Mouse (Mus musculus) adrenal gland, adult 18-20 months (tissue): ENCODE measurements around the gene Egfr. TPM values are rescaled to one million over a fixed set of nuclear protein-coding genes. Genes with fewer than 3 reads are reported as not detected.

Experiments used
- DNase-seq, 2 experiments: peaks; one replicate each; pipeline ENCODE4 v3.0.0; 2021 to 2022; ENCODE audit warnings: low spot score in 2 of 2
- total RNA-seq, 2 experiments: library from RNA; stranded (reverse); gene quantifications; 1 replicate in 1 of 2; 2 replicates in 1 of 2; pipeline ENCODE4 v1.2.3; 2021

Egfr gene
- total RNA-seq, 2 experiments from 2014 or later, result 10.4 to 11.8 TPM

DNA sequence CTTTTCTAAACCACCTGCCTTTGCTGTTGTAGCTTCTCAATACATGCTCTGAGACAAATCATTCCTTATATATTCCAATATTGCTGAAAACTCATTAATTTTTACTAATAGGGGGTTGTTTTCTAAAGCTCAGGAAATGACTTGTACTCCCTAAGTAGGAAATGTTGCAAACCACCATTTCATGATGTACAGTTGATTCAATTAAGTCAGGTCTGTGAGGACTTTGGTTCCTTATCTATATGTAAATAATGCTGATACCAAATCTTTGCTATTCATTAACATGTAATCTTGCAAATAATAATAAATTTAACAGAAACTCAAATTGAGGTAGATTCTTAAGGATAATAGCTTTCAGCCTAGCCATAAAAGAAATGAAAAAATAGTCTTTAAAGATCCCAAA, 136.1 kb downstream of the Egfr start:
- DNase-seq, result no peak

DNA sequence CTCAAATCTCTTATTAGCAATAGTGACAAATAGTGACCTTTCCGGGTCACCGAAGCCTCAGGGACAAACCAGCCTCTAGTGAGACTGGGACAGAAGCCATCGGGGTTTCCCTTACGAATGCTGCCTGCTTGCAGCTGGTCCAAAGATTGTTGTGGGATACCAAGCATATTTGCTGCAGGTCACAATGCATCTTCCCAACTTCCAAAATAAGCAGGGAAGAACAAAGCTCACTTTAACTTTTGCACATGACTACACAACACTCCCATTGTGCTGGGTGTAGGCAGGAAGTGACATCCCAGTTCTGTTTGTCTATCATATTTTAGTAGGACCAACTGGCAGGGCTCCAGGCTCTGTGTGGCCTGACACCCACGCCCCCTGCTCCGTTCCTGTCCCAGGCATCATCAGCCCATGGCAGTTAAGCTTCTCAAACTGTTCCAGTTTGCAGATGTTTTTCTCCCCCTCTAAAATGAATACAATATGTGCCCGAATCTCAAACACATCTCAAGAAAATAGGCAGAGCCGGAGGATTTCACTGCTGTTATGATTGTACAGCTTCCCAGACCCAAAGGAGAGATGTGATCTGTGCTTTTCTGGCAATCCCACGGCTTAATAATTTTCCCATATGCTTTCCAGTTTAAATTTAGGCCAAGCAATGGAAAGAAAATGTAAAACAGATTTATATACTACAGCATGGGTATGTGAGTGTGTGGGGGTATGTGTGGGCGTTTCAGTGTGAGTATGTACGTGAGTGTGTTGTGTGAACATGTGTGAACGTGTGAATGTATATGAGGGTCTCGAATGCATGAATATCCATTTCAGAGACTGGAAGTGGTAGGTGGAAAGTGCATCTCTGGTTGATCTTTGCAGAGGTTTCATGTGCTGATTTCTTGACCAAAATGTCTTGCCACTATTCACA, 143.7 kb downstream of the Egfr start:
- no peak for DNase-seq

DNA sequence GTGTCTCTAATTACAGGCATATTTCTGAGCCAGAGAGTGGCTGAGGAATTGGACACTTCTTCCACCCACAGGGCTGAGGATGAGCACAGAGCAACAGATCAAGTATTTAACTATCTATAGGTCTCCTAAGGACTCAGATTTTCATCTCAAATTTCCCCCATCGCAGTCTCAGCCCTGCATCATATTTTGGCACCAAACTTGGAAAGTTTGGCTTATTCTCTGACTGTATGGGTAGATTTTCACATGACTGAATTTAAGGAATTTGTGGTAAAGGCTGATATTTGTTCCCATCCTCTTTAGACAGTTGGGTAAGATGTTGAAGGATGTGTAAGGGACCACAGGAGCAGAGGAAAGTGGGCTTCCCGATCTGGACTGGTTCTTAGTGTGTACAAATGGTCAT, 145.7 kb downstream of the Egfr start:
- no peak for DNase-seq

DNA sequence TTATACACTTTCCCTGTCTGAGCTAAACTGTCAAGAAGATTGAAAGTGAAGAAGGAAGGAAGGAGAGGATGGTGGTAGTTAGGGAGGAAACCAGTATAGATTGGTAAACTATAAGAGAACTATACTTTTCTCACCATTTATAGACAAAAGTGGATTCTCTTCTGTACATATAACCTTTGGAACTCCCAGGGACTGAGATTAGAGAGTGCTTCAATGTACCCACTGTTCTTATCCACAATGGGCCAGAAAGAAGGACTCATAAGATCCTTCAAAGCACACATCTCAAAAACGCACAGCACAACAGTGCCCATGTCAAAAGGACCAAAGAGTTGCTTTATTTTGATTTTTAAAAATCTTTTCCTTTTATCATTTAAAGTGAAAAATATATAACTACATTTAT, 148.2 kb downstream of the Egfr start:
- DNase-seq, result no peak

DNA sequence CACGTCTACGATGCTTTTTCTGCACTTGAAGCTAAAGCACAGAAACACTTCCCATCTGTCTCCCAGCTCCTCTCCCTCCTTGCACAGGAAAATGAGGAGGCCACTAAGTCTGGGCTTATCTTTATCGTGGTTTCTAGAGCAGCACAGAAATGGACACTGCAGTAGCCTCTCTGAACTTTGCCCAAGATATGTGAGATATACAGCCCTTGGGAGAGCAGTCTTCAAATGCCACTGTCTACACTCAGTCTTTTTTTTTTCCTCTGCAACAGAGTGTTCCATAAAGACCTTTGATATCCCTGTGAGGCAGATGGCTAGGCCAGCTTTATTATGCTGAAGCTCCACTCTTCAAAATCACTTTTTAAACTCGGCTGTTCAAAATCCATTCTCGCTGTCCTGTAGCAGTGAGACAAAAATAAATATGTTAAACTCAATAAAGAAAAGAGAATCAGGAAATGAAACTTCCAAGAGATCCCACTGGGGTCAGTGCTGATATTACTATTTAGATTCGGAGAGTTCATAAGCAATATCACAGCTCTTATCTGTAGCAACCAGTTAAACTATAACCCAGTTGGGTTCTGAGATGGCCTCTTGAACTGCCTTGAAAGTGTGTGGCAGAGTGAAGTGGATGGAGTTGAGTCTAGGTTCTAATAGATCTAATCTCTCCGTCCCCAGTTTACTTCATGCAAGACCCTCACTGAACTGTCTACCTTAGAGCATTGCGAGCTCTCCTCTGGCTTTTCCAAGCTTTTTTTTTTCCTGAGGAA, 148.8 kb downstream of the Egfr start:
- no peak for DNase-seq

DNA sequence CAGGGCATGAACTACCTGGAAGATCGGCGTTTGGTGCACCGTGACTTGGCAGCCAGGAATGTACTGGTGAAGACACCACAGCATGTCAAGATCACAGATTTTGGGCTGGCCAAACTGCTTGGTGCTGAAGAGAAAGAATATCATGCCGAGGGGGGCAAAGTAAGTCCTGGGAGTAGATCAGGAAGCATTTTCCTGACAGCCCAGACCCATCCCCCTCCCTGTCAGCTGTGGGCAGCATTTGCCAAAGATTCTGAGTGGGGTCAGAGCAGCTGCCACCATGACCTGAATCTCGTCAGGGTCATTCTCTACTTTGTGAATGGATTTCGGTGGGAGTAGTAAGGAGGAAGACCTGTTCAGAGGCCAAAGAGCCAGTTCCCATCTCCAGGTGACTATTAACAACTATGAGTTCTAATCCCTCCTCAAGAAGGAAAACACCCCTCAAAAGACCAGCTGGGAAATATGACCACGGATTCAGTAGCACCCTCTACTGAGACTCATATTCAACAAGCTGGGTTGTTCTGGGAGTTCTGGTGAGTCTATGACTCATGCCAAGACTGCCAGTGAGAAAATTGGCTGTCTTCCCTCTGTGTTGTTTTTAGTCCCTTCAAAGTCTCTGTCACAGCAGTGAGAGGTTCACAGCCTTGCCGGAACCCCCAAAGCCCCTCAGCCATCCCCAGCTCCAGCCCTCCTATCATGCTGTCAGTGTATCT, 152.5 kb downstream of the Egfr start:
- no peak for DNase-seq

DNA sequence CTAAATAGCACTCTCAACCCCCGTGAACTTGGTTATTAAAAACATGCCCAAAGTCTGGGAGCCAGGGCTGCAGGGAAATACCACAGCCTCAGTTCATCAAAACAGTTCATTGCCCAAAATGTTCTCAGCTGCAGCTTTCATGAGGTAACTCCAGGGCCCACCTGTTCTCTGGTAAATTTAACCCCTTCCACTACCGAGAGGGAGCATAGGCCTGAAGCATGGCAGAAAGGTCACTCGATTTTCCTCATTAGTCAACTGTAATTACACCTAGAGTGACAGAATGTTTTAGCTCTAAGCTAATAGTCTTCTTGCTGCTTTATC, 153.0 kb downstream of the Egfr start:
- no peak for DNase-seq

DNA sequence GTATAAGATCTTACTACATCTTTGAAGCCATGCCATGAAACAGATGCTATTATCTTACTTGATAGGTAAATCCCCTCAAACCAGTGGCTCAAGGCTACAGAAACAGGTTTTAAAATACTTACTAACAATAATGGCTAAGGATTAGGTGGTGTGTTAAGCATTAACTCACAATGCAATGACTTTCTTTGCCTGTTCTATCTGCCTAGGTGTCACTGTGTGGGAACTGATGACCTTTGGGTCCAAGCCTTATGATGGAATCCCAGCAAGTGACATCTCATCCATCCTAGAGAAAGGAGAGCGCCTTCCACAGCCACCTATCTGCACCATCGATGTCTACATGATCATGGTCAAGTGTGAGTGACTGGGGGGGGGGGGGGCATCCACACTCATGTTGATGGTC, 154.5 kb downstream of the Egfr start:
- DNase-seq, result no peak

DNA sequence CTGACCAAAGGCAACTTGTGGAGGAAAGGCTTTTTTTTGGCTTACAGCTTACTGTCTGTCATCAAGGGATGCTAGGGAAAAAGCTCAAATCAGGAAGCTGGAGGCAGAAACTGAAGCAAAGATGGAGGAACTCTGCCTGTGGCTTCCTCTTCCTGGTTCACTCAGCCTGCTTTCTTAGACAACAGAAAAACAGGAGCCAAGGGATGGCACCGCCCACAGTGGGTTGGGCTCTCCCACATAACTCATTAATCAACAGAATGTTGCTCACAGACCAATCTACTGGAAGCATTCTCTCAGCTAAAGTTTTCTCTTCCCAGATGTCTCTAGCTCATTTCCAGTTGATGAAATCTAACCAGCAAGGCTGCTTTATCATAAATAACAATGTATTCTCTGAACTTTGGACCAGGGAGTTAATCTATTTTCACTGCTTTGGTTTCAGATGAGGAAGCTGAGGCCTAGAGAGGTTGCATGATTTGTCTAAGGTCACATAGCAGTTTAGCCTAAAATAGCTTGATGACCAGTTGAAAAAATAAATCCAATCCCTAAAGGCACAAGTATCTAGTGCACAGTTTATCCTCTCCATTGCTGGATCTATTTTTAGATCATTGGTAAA, 155.6 kb downstream of the Egfr start:
- DNase-seq, result no peak

DNA sequence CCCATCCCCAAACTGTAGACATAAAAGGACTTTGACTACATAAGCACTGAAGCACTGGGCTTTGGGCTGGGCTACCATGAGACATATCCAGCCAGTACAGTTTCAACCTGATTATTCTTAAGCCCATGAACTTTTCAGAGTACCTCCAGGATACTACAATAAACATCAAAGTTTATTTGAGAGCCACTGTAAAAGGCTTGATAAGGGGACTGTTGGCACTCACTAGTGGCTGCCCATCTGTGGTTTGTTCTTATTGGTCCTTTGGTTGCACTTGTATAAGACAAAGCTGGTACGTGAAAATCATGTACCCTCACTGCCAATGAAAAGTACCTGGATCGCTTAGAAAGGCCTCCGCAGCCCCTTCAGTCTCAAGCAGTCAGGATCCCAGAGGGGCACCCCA, 162.8 kb downstream of the Egfr start:
- no peak for DNase-seq

DNA sequence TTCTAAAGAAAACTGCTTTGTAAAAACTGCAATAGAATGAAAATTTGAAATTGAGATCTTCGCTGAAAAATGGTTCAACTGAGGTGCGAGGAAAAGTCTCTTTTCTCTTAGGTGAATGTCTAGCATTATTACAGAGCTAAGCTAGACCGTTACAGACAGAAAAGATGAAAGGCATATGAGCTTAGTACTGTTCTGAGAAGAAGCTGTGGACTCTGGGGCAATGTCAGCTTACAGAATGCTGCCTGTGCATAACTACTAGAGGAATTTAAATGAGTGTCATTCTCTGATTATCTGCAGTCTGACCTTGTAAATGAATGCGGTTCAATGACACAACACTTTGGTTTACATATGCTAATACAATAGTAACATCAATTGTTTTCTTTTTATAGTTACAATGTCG, 163.8 kb downstream of the Egfr start:
- DNase-seq, result no peak

DNA sequence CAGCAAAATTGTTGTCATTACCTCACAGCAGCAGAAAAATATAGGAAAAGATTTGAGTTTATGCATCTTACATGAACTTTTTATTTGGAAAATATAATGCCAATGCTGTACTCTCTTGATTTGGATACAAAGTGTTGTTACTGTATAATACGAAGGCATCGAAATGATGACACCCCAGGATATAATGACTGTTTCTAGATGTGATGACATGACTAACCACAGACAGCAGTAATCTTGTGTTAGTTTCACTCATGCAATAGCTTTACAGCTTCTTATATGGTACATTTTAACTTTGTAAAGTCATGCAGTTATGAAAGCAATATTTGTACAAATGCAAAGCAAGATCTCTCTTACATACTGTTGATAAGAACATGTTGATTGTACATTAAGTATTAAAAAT, 165.5 kb downstream of the Egfr start:
- no peak for DNase-seq

DNA sequence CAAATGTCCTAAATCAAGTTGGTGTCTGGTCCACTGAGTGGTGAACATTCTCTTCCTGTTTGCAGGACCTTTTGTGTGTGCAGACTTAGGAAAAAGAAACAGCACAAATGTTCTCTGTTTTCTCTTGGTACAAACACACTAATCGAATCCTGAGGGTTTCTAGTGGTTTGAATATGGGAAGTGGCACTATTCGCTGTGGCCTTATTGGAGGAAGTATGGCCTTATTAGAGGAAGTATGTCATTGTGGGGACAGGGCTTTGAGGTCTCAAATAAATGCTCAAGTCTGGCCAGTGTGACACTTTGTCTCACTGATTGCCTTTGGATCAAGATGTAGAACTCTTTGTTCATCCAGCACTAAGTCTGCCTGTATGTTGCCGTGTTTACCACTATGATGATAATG, 180.2 kb downstream of the Egfr start:
- no peak for DNase-seq

DNA sequence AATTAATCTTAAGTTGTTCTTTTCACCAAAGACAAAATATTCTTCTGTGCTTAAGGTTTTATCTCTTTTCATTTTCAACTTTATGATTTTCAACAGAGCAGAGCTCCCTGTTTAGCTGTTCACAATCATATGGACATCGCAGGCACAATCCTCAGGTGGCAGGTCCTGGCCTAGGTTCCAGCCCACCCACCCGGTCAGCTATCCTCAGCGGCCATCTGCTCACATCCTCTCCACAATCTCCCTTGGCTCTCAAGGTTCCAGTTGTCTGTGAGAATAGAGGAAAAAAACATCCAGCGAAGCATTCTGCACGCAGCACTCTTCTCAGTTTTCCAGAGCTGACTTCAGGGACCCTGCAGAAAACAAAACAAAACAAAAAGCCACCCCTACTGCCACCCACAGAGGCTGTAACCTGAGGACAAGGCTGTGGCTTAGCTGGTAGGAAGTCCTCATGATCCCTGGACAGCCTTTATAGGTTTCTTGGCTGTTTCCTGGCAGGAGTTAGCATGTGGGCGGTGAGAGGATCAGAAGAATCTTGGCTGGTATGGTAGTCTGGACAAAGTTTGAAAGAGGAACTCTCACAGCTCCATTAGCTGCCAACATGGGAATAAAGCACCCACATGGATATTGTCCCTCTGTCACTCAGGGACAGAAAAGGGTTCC, 183.7 kb downstream of the Egfr start:
- DNase-seq, result no peak

DNA sequence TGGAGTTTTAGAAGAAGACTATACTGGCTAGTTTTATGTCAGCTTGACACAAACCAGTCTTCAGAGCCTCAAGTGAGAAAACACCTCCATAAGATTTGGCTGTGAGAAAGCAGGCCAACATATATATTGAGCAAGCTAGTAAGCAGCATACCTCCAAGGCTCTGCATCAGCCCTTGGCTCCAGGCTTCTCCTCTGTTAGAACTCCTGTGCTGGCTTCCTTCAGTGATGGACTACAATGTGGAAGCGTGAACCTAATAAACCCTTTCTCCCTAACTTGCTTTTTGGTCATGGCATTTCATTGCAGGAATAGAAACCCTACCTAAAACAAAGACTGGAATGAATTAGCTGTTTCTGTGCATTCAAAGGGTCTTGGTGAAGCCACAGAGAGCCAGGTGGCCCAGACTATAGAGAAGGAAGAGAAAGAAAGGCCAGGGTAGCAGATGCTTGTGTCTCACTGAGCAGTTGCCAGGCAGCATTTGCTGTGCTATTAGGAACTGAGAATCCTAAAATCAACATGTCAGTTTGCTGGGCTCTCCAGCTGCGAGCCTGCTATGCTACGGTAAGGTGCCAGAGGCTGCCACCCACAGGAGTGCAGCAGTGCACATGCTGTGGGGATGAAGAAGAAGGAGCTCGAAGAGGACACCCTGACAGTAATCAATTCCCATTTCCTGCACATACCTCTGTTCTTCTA, 189.2 kb downstream of the Egfr start:
- DNase-seq, result no peak

DNA sequence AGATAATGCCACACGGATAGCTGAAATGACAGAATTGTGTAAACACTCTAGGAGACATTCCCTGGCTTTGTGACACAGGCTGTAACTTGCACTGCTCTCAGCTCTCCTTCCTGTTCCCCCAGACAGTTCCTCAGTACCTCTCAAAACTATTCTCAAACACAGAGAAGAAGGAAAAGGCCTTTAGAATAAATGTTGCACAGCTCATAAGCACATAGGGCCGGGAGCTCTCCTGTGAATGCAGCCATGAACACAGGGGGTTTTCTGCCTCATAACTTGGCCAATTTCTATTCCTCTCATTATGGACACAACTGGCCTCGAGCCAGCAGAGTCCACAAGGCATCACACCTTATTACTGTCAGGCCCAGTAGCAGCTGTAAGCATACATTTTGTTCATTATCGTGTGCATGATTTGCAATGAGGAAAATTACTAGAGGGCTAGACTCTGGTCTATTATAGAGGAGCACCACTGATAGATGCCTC, 190.0 kb downstream of the Egfr start:
- DNase-seq, result no peak

DNA sequence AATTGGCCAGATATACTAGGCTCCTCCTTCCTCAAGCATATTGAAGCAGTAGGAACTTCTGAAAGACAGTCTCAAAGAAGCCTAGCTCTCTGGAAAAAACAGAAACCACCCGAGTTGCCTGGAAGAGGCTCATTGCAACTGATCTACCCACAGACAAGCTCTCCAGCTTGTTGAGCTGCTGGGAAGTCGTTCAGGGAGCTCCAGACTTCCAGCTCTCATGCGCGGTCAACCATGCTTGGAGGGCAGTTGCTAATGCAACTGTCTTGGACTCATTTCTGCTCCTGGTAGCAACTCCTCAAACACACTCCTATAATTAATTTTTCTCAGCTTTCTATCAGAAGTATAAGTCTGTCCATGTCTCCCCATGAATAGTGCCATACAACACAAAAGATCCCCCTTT, 191.0 kb downstream of the Egfr start:
- DNase-seq, result no peak

DNA sequence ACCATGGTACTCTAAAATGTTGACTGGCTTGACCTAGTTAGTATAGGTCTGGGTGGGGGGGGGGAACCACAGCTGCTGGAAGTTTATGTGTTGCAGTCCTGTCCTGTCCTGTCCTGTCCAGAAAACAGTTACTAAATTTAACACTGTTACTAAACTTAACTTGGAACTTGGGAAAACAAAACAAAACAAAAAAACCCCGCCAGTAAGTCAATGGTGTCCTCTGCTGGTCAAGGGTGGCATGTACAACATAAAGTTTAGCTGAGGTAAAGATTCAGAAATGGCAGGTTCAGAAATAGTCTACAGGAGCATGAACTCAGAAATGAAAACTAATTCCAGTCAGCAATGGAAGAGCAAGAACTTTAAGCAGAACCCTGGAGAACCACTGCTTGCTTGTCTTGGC, 196.8 kb downstream of the Egfr start:
- DNase-seq, result no peak

DNA sequence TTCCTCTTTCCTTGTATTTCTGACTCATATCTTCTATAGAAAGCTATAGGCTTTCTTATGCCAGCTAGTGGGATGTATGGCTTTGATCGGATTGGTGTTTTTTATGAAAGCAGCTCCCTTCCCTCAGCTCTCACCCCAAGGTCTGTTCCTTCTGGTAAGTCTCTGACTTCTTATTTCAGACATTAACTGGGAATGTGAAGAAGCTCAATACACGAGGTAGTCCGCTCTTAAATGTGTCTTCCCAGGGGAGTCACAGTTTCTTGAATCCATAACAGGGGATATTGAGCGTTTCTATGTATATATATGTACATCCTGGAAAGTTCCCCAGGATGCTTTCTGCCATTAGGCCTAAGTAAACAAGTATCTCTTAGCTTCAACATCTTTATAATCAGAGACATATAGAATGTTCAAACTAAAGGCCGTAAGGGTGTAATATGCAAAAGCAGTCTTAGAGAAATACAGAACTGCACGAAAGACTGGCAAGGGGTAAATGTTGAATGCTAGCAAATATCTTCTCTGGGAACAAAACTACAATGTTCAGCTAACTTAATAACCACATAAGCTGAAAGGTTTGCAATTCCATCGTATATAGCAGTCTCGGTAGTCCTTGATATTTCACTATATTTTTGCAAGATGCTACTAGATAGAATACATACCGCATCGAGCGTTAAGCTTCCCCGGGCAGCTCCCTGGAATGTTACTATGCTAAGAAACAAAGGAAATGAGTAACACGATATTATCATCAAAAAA, 198.4 kb downstream of the Egfr start:
- DNase-seq, result no peak
